Mouse (Mus musculus) G1E-ER4 (cell line): ENCODE measurements around the gene Rnf32. TPM values are rescaled to one million over a fixed set of nuclear protein-coding genes. Genes with fewer than 3 reads are reported as not detected.

Experiments used
- GATA1 ChIP-seq: IDR thresholded peaks from one replicate; pipeline ENCODE4 v1.8.0; 2012; ENCODE audit warnings: low read length, inconsistent platforms
- polyA plus RNA-seq: library from polyadenylated mRNA; stranded (reverse); fragments of >175 nt; gene quantifications from 2 replicates; pipeline ENCODE4 v1.2.3, GENCODE M21; 2012

The Rnf32 gene
- 0.12 TPM in 1 of 2 replicates, not detected in the other for polyA plus RNA-seq

GRCm38 (mm10) chr5:29195570-29196263 is at the start of gene Rnf32:
Rnf32 (plus strand) TSS chr5:29195992.
- no peak for TF ChIP-seq GATA1

DNA sequence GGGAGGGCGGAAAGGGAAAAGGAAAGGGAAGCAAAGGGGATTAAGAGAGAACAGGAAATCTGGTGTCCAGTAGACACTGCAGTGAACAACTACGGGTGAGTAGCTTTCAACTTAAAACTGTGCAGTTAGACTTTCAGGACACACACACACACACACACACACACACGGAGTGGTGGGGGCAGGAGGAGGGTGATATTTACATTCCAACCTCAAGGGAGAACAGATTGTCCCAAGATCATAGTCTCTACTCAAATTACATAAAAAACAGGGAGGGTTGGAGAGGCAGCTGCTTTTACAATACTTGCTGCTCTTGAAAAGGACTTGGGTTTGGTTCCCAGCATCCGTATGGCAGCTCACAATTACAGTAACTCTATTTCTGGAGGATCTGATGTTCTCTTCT is 45.6 kb upstream of the Rnf32 start:
- TF ChIP-seq GATA1, result no peak

DNA sequence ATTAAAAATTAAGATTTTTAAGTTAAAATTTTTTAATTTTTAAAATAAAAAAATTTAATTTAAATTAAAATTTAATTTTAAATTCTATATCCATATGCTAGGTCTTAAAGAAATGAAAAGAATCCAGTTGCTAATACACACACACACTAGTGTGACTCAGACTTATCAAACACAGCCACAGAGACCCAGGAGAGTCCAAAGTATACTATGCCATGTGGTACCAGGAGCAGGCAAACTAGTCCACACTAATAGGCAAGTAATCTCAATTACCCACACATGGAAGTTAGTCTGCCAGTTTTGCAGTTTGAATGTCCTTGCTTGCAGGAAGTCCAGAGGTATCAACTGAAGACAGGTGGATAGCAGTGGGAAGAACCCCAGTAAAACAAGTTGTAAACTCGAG is 35.9 kb upstream of the Rnf32 start:
- no peak for TF ChIP-seq GATA1

GRCm38 (mm10) chr5:29166947-29167346 is 28.8 kb upstream of the Rnf32 start:
- TF ChIP-seq GATA1, result no peak

DNA sequence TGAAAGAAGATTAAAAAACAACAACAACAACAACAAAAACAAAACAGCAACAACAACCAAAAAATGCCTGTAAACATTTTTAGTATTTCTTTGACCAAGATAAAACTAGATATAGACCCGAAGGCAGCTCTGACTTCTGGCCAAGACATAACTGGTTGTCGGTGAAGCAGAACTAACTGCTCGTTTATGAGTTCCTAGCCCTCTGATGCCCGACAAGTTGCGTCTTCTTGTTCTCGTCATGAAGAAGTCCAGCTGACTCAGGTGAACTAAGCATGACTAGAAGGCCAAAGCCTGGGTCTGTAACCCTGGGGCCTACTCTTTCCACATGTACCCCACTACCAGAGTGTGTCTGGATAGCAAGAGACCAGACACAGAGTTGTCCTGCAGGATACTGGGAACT is 25.6 kb upstream of the Rnf32 start:
- no peak for TF ChIP-seq GATA1

DNA sequence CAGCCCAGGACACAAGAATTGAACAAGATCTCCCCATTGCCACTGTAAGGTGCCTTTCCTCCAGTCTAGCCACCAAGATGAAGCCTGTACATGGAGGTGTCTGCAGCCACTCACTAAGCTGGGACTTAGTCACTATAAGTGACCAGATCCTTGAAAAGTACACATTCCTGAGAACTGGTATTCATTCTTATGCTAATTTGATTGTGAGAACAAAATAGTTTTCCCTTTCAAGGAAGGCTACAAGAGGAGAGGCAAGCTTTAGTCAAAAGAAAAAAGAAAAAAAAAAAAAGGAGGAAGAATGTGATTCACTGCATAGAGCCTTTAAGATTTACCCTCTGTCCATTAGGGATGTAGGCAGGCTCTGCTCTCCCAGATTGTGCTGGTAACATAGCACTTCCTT is 24.6 kb upstream of the Rnf32 start:
- TF ChIP-seq GATA1, result no peak

- no peak for TF ChIP-seq GATA1
Measured at GRCm38 (mm10) chr5:29186798-29187197, 9.0 kb upstream of the Rnf32 start.

- no peak for TF ChIP-seq GATA1
Measured at GRCm38 (mm10) chr5:29195231-29195569, 592 bp upstream of the Rnf32 start.

DNA sequence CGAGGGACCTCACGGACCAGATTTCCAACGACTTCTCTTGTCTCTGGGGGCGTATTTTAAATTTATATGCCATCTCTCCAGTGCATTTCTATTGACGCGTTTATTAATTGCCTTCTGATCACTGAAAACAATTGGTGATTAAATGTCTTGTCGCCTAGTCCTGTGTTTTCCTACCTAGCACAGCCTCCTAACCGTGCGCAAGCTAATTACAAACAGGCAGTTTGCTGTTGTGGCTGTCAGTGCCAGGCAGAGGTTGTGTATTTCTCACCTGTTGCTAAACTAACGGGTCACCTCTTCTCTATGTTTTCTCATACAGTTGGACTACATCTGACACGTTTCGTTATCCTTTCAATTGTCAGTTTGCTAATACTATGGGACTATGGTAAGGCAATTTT is 469 bp downstream of the Rnf32 start:
- TF ChIP-seq GATA1, result no peak

- TF ChIP-seq GATA1, result no peak
Measured at GRCm38 (mm10) chr5:29197187-29197586, 1.4 kb downstream of the Rnf32 start.

DNA sequence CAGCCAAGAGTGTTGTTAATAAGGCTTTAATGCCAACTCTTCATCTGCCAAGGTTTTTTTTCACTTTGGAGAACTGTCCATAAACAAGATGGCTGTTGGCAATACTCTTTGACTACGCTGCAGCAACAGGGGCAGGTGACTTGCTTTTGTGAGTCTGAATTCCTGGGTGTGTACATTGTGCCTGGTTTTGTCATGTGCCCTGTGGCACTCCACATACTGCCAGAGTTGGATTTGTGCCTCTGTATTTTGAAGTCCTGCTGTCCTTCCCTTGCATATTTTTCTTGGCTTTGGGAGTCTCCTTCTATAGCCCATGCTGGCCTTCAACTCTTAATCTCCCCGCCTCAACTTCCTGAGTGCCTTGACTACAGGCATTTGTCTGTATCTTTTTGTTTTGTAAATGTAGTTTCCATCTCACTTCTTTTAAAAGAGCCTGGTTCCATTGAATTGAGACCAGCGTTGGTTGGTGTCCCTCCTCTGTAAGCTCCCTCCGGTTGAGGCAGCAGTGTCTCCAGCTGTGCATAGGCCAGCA is 3.2 kb downstream of the Rnf32 start:
- no peak for TF ChIP-seq GATA1

DNA sequence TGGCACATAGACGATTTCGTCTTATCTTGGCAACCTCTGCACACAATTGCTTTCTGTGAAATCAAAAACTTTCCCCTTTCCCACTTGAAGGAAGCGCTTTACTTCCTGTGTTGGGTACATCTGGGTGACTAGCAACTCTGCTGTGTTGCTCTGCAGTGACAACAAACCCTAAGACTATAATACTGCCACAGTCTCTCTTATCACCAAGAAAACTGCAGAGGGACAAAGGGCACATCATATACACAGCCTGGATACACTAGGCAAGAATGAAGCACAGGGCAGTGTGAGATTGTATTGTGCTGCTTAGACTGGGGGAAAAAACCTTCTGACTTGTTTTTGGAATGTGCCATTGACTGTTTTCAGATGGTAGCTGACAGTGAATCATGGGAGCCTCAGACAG is 4.1 kb downstream of the Rnf32 start:
- no peak for TF ChIP-seq GATA1

- TF ChIP-seq GATA1, result no peak
Measured at GRCm38 (mm10) chr5:29205690-29206089, 9.9 kb downstream of the Rnf32 start.

DNA sequence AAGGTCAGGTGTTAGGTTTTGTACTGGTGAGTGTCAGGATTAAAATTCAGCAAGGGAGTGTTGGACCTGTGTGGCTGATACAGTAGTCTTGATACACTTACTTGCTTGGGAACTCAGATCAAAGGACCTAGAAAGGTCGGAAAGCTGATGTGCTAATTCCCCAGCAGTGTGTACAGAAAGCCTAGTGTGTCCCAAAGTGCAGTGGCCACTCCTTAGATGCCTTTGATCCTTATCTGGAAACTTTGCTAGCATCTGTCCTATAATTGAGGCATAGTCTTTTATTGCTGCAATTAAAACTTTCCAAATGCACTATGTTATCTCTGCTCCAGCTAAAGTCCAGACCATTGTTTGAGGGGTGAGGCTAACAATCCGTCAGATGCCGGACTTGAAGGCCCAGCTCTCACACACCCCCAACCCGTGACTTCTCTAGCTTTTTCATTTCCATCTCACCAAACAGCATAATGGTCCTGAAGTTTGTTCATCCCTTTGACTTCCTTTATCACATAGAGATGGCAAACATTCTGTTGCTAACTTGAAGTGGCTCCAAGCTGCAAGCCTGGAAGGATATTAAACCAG is 16.3 kb downstream of the Rnf32 start:
- TF ChIP-seq GATA1, result no peak

DNA sequence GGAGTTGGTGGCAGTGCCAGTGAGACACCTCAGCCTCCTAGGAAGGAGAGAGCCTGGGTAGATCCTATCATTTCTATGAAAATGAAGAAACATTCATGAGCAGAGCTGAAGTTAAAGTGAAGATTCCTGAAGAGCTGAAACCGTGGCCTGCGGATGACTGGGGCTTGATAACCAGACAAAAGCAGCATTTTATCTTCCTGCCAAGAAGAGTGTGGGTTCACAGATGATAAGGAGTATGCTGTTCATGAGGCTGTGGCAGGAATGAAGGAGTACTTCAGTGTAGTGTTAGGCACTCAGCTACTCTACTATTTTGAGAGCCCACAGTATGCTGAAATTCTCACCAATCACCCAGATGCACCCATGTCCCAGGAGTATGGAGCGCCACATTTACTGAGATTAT is 22.2 kb downstream of the Rnf32 start:
- TF ChIP-seq GATA1, result peak; percentile 76

GRCm38 (mm10) chr5:29224089-29224488 is 28.3 kb downstream of the Rnf32 start:
- no peak for TF ChIP-seq GATA1

DNA sequence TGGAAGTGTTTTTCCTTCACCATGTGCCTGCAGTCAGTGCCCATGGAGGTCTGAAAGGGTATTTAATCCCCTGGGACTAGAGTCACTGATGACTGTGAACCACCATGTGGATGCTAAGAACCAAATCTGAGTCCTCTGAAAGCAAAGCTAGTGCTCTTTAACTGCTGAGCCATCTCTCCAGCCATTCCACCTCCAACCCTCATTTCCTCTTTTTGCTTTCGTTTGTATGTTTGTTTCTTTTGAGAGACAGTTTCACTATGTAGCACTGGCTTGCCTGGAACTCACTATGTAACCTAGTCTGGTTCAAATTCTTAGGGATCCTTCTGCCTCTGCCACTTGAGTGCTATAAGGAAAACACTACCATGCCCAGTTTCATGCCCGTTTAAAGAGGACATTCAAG is 34.7 kb downstream of the Rnf32 start:
- TF ChIP-seq GATA1, result no peak
